Mouse (Mus musculus): ENCODE results near the gene Naa25. TPM values are rescaled to one million over a fixed set of nuclear protein-coding genes. Genes with fewer than 3 reads are reported as not detected.

Gene Naa25
- total RNA-seq, 1 experiment, result 92.3 TPM

DNA sequence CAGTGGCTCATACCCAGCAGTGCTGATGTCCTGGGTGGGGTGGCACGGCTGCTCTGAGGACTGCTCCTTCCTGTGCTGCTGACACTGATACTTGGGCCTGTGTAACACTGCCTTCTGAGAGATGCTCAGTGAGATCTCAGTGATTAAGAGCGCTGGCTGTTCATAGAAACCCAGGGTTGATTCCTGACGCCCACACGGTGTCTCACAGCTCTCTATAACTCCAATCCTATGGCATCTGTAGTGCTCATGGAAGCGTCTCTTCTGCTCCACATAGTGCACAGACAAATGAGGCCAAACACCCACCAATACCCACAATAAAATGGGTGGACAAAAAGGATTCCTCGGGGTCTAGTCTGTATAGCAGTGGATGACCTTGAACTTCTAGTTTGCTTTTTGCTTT, 25.1 kb downstream of the Naa25 start:
- in situ Hi-C loops (cut with MboI; ENCODE audit: low sequenced_read_pairs in 2 of 2, unreplicated experiment in 2 of 2), result no loop called here
- H3K9ac ChIP-seq (ENCODE audit: insufficient read depth, low read depth, low read length, poor library complexity, severe bottlenecking), result no peak overlapping the region
- H3K9me3 ChIP-seq (ENCODE audit: control insufficient read depth, insufficient read depth, low read depth, low read length), result no peaks in the 10 kb centered on the region
- no peak overlapping the region for H3K27ac ChIP-seq (ENCODE audit: insufficient read depth, low read depth, low read length, poor library complexity, severe bottlenecking)
- peaks cover 78% of the 10 kb centered on the region for H3K36me3 ChIP-seq (ENCODE audit: control insufficient read depth, insufficient read depth, low read length, poor library complexity, severe bottlenecking)
- TF ChIP-seq HCFC1 (IDR thresholded peaks at IDR 0.05; ENCODE audit: borderline replicate concordance, insufficient read depth, low read length), result no peak
- no peak for TF ChIP-seq ZNF384 (IDR thresholded peaks at IDR 0.05; ENCODE audit: low read depth, low read length)
- no peak for TF ChIP-seq MAFK (IDR thresholded peaks at IDR 0.05; ENCODE audit: insufficient read depth, low read depth, low read length)
- TF ChIP-seq ZC3H11A (IDR thresholded peaks at IDR 0.05; ENCODE audit: borderline replicate concordance, low read depth, low read length), result no peak
- TF ChIP-seq CHD2 (IDR thresholded peaks at IDR 0.05; ENCODE audit: low read depth, low read length), result no peak
- H3K4me1 ChIP-seq (ENCODE audit: control insufficient read depth in 2 of 2, insufficient read depth in 2 of 2, low read length in 2 of 2, poor library complexity in 1 of 2), result no peaks in the 10 kb centered on the region
- DNase-seq (ENCODE audit: low read depth, low spot score), result no peak
- no peak overlapping the region for H3K4me3 ChIP-seq (ENCODE audit: insufficient read depth in 1 of 2, low read depth in 1 of 2, low read length in 2 of 2, poor library complexity in 1 of 2, severe bottlenecking in 1 of 2)

DNA sequence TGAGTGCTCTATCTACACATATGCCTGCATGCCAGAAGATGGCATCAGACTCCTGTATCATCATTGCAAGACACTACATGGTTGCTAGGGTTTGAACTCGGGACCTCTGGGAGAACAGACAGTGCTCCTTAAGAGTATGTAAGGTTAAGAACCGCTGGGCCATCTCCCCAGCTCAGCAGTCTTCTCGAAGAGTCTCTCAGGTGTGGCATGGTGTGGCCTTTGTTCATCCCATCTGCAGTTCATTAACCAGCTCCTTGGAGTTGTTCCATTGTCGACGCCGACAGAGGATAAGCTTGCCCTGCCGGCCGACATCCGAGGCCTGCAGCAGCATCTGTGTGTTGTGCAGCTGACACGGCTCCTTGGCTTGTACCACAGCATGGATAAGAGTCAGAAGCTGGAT, 25.6 kb downstream of the Naa25 start:
- in situ Hi-C loops (cut with MboI; ENCODE audit: low sequenced_read_pairs in 2 of 2, unreplicated experiment in 2 of 2), result no loop called here
- TF ChIP-seq ZNF384 (IDR thresholded peaks at IDR 0.05; ENCODE audit: low read depth, low read length) (no peak), CHD2 (IDR thresholded peaks at IDR 0.05; ENCODE audit: low read depth, low read length) (no peak), ZC3H11A (IDR thresholded peaks at IDR 0.05; ENCODE audit: borderline replicate concordance, low read depth, low read length) (no peak), MAFK (IDR thresholded peaks at IDR 0.05; ENCODE audit: insufficient read depth, low read depth, low read length) (no peak), HCFC1 (IDR thresholded peaks at IDR 0.05; ENCODE audit: borderline replicate concordance, insufficient read depth, low read length) (no peak)
- peaks cover 76% of the 10 kb centered on the region for H3K36me3 ChIP-seq (ENCODE audit: control insufficient read depth, insufficient read depth, low read length, poor library complexity, severe bottlenecking)

DNA sequence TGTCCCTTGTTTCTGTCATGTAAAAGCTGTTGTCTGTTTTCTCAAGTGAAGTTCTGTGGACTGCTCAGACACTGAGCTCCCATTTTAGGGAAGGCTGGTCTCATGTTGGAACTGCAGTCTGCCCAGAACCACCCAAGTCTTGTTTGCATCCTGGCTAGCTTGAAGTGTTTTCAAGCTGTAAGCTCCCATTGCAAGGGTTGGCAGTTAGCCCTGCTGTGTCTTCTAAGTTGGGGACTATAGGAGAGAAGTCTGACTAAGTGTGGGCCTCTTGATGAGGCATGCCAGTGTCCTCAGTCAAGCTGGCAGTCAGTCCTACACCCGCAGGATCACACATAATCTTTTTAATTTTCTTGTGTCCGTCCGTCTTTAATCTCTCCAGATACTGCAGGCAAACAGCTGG, 31.2 kb downstream of the Naa25 start:
- DNase-seq (ENCODE audit: low read depth, low spot score), result no peak
- Histone ChIP-seq H3K9me3 (ENCODE audit: control insufficient read depth, insufficient read depth, low read depth, low read length) (no peaks in the 10 kb centered on the region), H3K9ac (ENCODE audit: insufficient read depth, low read depth, low read length, poor library complexity, severe bottlenecking) (no peak overlapping the region), H3K27ac (ENCODE audit: insufficient read depth, low read depth, low read length, poor library complexity, severe bottlenecking) (no peak overlapping the region), H3K4me3 (ENCODE audit: insufficient read depth in 1 of 2, low read depth in 1 of 2, low read length in 2 of 2, poor library complexity in 1 of 2, severe bottlenecking in 1 of 2) (no peak overlapping the region), H3K36me3 (ENCODE audit: control insufficient read depth, insufficient read depth, low read length, poor library complexity, severe bottlenecking) (peaks cover 79% of the 10 kb centered on the region), H3K4me1 (ENCODE audit: control insufficient read depth in 2 of 2, insufficient read depth in 2 of 2, low read length in 2 of 2, poor library complexity in 1 of 2) (no peaks in the 10 kb centered on the region)
- no peak for TF ChIP-seq HCFC1 (IDR thresholded peaks at IDR 0.05; ENCODE audit: borderline replicate concordance, insufficient read depth, low read length)
- no peak for TF ChIP-seq MAFK (IDR thresholded peaks at IDR 0.05; ENCODE audit: insufficient read depth, low read depth, low read length)
- TF ChIP-seq CHD2 (IDR thresholded peaks at IDR 0.05; ENCODE audit: low read depth, low read length), result no peak
- TF ChIP-seq ZC3H11A (IDR thresholded peaks at IDR 0.05; ENCODE audit: borderline replicate concordance, low read depth, low read length), result no peak
- TF ChIP-seq ZNF384 (IDR thresholded peaks at IDR 0.05; ENCODE audit: low read depth, low read length), result no peak
- in situ Hi-C loops (cut with MboI; ENCODE audit: low sequenced_read_pairs in 2 of 2, unreplicated experiment in 2 of 2), result no loop called here

More for the DNA sequence above, 25.6 kb downstream of the Naa25 start:
- Histone ChIP-seq H3K9me3 (ENCODE audit: control insufficient read depth, insufficient read depth, low read depth, low read length) (no peaks in the 10 kb centered on the region), H3K27ac (ENCODE audit: insufficient read depth, low read depth, low read length, poor library complexity, severe bottlenecking) (no peak overlapping the region), H3K4me3 (ENCODE audit: insufficient read depth in 1 of 2, low read depth in 1 of 2, low read length in 2 of 2, poor library complexity in 1 of 2, severe bottlenecking in 1 of 2) (no peak overlapping the region), H3K9ac (ENCODE audit: insufficient read depth, low read depth, low read length, poor library complexity, severe bottlenecking) (no peak overlapping the region), H3K4me1 (ENCODE audit: control insufficient read depth in 2 of 2, insufficient read depth in 2 of 2, low read length in 2 of 2, poor library complexity in 1 of 2) (no peaks in the 10 kb centered on the region)
- no peak for DNase-seq (ENCODE audit: low read depth, low spot score)

DNA sequence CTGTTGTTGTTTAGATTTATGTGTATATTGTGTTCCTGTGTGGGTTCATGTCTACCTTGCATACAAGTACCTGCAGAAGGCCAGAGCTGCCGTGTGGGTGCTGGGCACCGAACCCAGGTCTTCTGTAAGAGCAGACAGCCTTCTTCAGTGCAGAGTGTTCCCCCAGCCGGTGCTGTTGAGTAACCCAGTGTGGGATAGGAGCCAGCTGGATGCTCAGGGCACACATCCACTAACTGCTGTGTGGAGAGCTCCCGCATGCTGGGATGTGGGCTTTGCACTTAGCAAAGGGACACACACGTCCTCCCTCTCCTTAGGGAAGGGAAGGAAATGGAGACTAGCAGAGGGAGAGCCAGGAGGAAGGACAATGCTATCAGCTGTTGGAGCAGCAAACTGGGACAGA, 40.4 kb downstream of the Naa25 start:
- H3K27ac ChIP-seq (ENCODE audit: insufficient read depth, low read depth, low read length, poor library complexity, severe bottlenecking), result peak overlapping the region; percentile 38; the same call in 1 of the 2 replicates

More for the DNA sequence above, 40.4 kb downstream of the Naa25 start:
- Histone ChIP-seq H3K36me3 (ENCODE audit: control insufficient read depth, insufficient read depth, low read length, poor library complexity, severe bottlenecking) (peaks cover 71% of the 10 kb centered on the region), H3K9ac (ENCODE audit: insufficient read depth, low read depth, low read length, poor library complexity, severe bottlenecking) (no peak overlapping the region), H3K4me1 (ENCODE audit: control insufficient read depth in 2 of 2, insufficient read depth in 2 of 2, low read length in 2 of 2, poor library complexity in 1 of 2) (peaks cover 0 to 3% of the 10 kb centered on the region in 2 experiments; a peak in 1 of 4 replicates), H3K9me3 (ENCODE audit: control insufficient read depth, insufficient read depth, low read depth, low read length) (no peaks in the 10 kb centered on the region), H3K4me3 (ENCODE audit: insufficient read depth in 1 of 2, low read depth in 1 of 2, low read length in 2 of 2, poor library complexity in 1 of 2, severe bottlenecking in 1 of 2) (no peak overlapping the region)
- DNase-seq (ENCODE audit: low read depth, low spot score), result no peak
- TF ChIP-seq ZC3H11A (IDR thresholded peaks at IDR 0.05; ENCODE audit: borderline replicate concordance, low read depth, low read length), result no peak
- TF ChIP-seq CHD2 (IDR thresholded peaks at IDR 0.05; ENCODE audit: low read depth, low read length), result no peak
- TF ChIP-seq MAFK (IDR thresholded peaks at IDR 0.05; ENCODE audit: insufficient read depth, low read depth, low read length), result no peak
- TF ChIP-seq ZNF384 (IDR thresholded peaks at IDR 0.05; ENCODE audit: low read depth, low read length), result no peak
- TF ChIP-seq HCFC1 (IDR thresholded peaks at IDR 0.05; ENCODE audit: borderline replicate concordance, insufficient read depth, low read length), result no peak
- in situ Hi-C loops (cut with MboI; ENCODE audit: low sequenced_read_pairs in 2 of 2, unreplicated experiment in 2 of 2), result no loop called here
